ENCODE assay signal across 28 mouse cellular contexts in genomic region chr1:172894777-172895357, GRCm38 (mm10). TPM values are rescaled to one million over a fixed set of nuclear protein-coding genes. Genes with fewer than 3 reads are reported as not detected.
DNase-seq lines count a peak whose midpoint lies in the region; ATAC-seq and TF ChIP-seq lines count a peak whose summit lies in the region.
"Had no signal": no experiment of that assay in that cellular context is flagged by ENCODE, and none has a peak within 500 bp of the region (broad histone marks: within the 10 kb centered on the region; RNA-seq: fewer than 3 reads in every experiment).

Gene Apcs, minus strand, starts transcription at chr1:172895041.

- H3K9ac ChIP-seq in midbrain, embryonic 11.5 days (ENCODE audit: low read length) = no peak within 1 kb of the TSS
- no peak within 1 kb of the TSS for H3K9ac ChIP-seq in midbrain, embryonic 16.5 days (ENCODE audit: low read depth, low read length)
- peak within 1 kb of the TSS; percentile 17 for H3K9ac ChIP-seq in liver, postnatal 0 days (replicated peaks)
- no peak within 1 kb of the TSS for H3K9ac ChIP-seq in forebrain, embryonic 11.5 days (ENCODE audit: low read length)
- H3K9ac ChIP-seq: forebrain, embryonic 12.5 days; heart, embryonic 13.5 days; midbrain, embryonic 15.5 days; neural tube, embryonic 15.5 days had no signal

- H3K27ac ChIP-seq in midbrain, embryonic 11.5 days (ENCODE audit: low read depth, low read length) = no peak within 1 kb of the TSS
- H3K27ac ChIP-seq in midbrain, embryonic 16.5 days (ENCODE audit: low read length) = no peak within 1 kb of the TSS
- H3K27ac ChIP-seq in liver, postnatal 0 days (ENCODE audit: low read depth) = peak within 1 kb of the TSS; percentile 83
- no peak within 1 kb of the TSS for H3K27ac ChIP-seq in forebrain, embryonic 11.5 days (ENCODE audit: low read depth, low read length)
- H3K27ac ChIP-seq: embryonic facial prominence, embryonic 10.5 days; forebrain, embryonic 12.5 days; heart, embryonic 13.5 days; left cerebral cortex, adult 2 months; limb, embryonic 10.5 days; midbrain, embryonic 15.5 days; neural tube, embryonic 15.5 days had no signal

- peak; percentile 71 for TF ChIP-seq EP300 in liver, postnatal 0 days (IDR thresholded peaks at IDR 0.05; ENCODE audit: low read depth)

- no peaks in the 10 kb centered on the region for H3K36me3 ChIP-seq in midbrain, embryonic 11.5 days (ENCODE audit: control insufficient read depth, insufficient read depth, low read length)
- H3K36me3 ChIP-seq in midbrain, embryonic 16.5 days (ENCODE audit: control insufficient read depth, insufficient read depth, low read length) = no peaks in the 10 kb centered on the region
- H3K36me3 ChIP-seq in liver, postnatal 0 days (replicated peaks; ENCODE audit: insufficient read depth, low read length) = no peaks in the 10 kb centered on the region
- no peaks in the 10 kb centered on the region for H3K36me3 ChIP-seq in forebrain, embryonic 11.5 days (ENCODE audit: control insufficient read depth, insufficient read depth, low read length)
- H3K36me3 ChIP-seq: embryonic facial prominence, embryonic 10.5 days; forebrain, embryonic 12.5 days; heart, embryonic 13.5 days; limb, embryonic 10.5 days; midbrain, embryonic 15.5 days; neural tube, embryonic 15.5 days had no signal

- no peak for TF ChIP-seq CTCF in liver, postnatal 0 days (IDR thresholded peaks at IDR 0.05; ENCODE audit: low read depth)

- WGBS in midbrain, embryonic 11.5 days = 69% methylated on average over 2 of the region's 2 CpGs
- 66% methylated on average over 2 of the region's 2 CpGs for WGBS in midbrain, embryonic 16.5 days
- 37% methylated on average over 2 of the region's 2 CpGs for WGBS in liver, postnatal 0 days (ENCODE audit: insufficient replicate concordance)
- WGBS in forebrain, embryonic 11.5 days = 59% methylated on average over 2 of the region's 2 CpGs

- no peak within 1 kb of the TSS for H3K4me2 ChIP-seq in midbrain, embryonic 11.5 days
- H3K4me2 ChIP-seq in midbrain, embryonic 16.5 days (ENCODE audit: low read length) = no peak within 1 kb of the TSS
- peak within 1 kb of the TSS; percentile 58 for H3K4me2 ChIP-seq in liver, postnatal 0 days (ENCODE audit: low read depth, low read length)
- no peak within 1 kb of the TSS for H3K4me2 ChIP-seq in forebrain, embryonic 11.5 days (ENCODE audit: low read depth, low read length, severe bottlenecking)
- H3K4me2 ChIP-seq: forebrain, embryonic 12.5 days; heart, embryonic 13.5 days; midbrain, embryonic 15.5 days; neural tube, embryonic 15.5 days had no signal

- no peak within 1 kb of the TSS for H3K4me3 ChIP-seq in midbrain, embryonic 11.5 days (ENCODE audit: low read depth, low read length)
- no peak within 1 kb of the TSS for H3K4me3 ChIP-seq in midbrain, embryonic 16.5 days (ENCODE audit: low read depth, low read length)
- H3K4me3 ChIP-seq in liver, postnatal 0 days (ENCODE audit: low read depth, low read length) = peak within 1 kb of the TSS; percentile 33
- no peak within 1 kb of the TSS for H3K4me3 ChIP-seq in forebrain, embryonic 11.5 days (ENCODE audit: low read depth, low read length)
- H3K4me3 ChIP-seq: embryonic facial prominence, embryonic 10.5 days; forebrain, embryonic 12.5 days; heart, embryonic 13.5 days; left cerebral cortex, adult 2 months; limb, embryonic 10.5 days; megakaryocyte, embryonic 14.5 days; midbrain, embryonic 15.5 days; neural tube, embryonic 15.5 days had no signal

- ATAC-seq in midbrain, embryonic 11.5 days (ENCODE audit: low FRiP score) = no peak
- ATAC-seq in midbrain, embryonic 16.5 days = no peak
- peak; percentile 94 for ATAC-seq in liver, postnatal 0 days
- no peak for ATAC-seq in forebrain, embryonic 11.5 days (replicated peaks; ENCODE audit: low FRiP score)
- ATAC-seq: hindbrain, embryonic 16.5 days; midbrain, embryonic 15.5 days had no signal

- intact Hi-C loops in heart, postnatal 25 days (cut with DNase I) = no loop called here

- H3K4me1 ChIP-seq in midbrain, embryonic 11.5 days (ENCODE audit: control insufficient read depth, insufficient read depth, low read length) = no peaks in the 10 kb centered on the region
- H3K4me1 ChIP-seq in midbrain, embryonic 16.5 days (ENCODE audit: control insufficient read depth, insufficient read depth, low read length) = no peaks in the 10 kb centered on the region
- no peaks in the 10 kb centered on the region for H3K4me1 ChIP-seq in liver, postnatal 0 days (ENCODE audit: insufficient read depth)
- no peaks in the 10 kb centered on the region for H3K4me1 ChIP-seq in forebrain, embryonic 11.5 days (replicated peaks; ENCODE audit: control insufficient read depth, insufficient read depth, low read length)
- H3K4me1 ChIP-seq: embryonic facial prominence, embryonic 10.5 days; forebrain, embryonic 12.5 days; heart, embryonic 13.5 days; limb, embryonic 10.5 days; megakaryocyte, embryonic 14.5 days; midbrain, embryonic 15.5 days; neural tube, embryonic 15.5 days had no signal

- H3K9me3 ChIP-seq in midbrain, embryonic 11.5 days (ENCODE audit: control insufficient read depth, low read length) = no peaks in the 10 kb centered on the region
- no peaks in the 10 kb centered on the region for H3K9me3 ChIP-seq in midbrain, embryonic 16.5 days (replicated peaks; ENCODE audit: control insufficient read depth, low read length, poor library complexity, severe bottlenecking)
- H3K9me3 ChIP-seq in liver, postnatal 0 days (ENCODE audit: low read length) = no peaks in the 10 kb centered on the region
- no peaks in the 10 kb centered on the region for H3K9me3 ChIP-seq in forebrain, embryonic 11.5 days (ENCODE audit: control insufficient read depth, low read length)
- H3K9me3 ChIP-seq: embryonic facial prominence, embryonic 10.5 days; forebrain, embryonic 12.5 days; heart, embryonic 13.5 days; limb, embryonic 10.5 days; megakaryocyte, embryonic 14.5 days; midbrain, embryonic 15.5 days; neural tube, embryonic 15.5 days had no signal

- no peaks in the 10 kb centered on the region for H3K27me3 ChIP-seq in midbrain, embryonic 11.5 days (ENCODE audit: control insufficient read depth, insufficient read depth, low read length)
- no peaks in the 10 kb centered on the region for H3K27me3 ChIP-seq in midbrain, embryonic 16.5 days (ENCODE audit: control insufficient read depth, insufficient read depth, low read depth, low read length)
- H3K27me3 ChIP-seq in liver, postnatal 0 days (ENCODE audit: insufficient read depth, low read length) = no peaks in the 10 kb centered on the region
- H3K27me3 ChIP-seq in forebrain, embryonic 11.5 days (ENCODE audit: control insufficient read depth, insufficient read depth, low read length) = no peaks in the 10 kb centered on the region
- H3K27me3 ChIP-seq: forebrain, embryonic 12.5 days; heart, embryonic 13.5 days; megakaryocyte, embryonic 14.5 days; midbrain, embryonic 15.5 days; neural tube, embryonic 15.5 days had no signal

- DNase-seq in heart, adult 11 months = peak; percentile 6
- no peak for DNase-seq in heart, postnatal 25 days (ENCODE audit: low spot score)
- peak; percentile 8 for DNase-seq in midbrain, embryonic 11.5 days (ENCODE audit: low spot score, missing footprints)
- peak; percentile 20 to 25 for DNase-seq in kidney, postnatal 36 days
- peak; percentile 24 for DNase-seq in liver, postnatal 0 days
- no peak for DNase-seq in forebrain, embryonic 11.5 days (ENCODE audit: low spot score)
- DNase-seq in thymus, postnatal 0 days (ENCODE audit: low spot score) = no peak
- DNase-seq: cerebellum, adult 9-10 months; heart, adult 18-20 months; heart, postnatal 36 days; lung, adult 2 months; right cerebral cortex, postnatal 14 days; spleen, adult 18-20 months; thymus, adult 2 months had no signal

RNA-seq across cellular contexts. Expression of gene Apcs, which starts in this region (rescaled TPM):
- total RNA-seq in heart, postnatal 25 days (2021) = not detected
- not detected in 2 replicates for polyA plus RNA-seq in midbrain, embryonic 11.5 days (2014; fragmentation: Nextera tagmentation; extraction: Ambion mirVana)
- polyA plus RNA-seq in midbrain, embryonic 16.5 days (2015; fragmentation: Nextera tagmentation; extraction: Ambion mirVana) = not detected in 2 replicates
- 2,968 and 3,163 TPM in 2 replicates for polyA plus RNA-seq in liver, postnatal 0 days (2015; fragmentation: Nextera tagmentation; extraction: Ambion mirVana)
- not detected in 2 replicates for polyA plus RNA-seq in forebrain, embryonic 11.5 days (2014; fragmentation: Nextera tagmentation; extraction: Ambion mirVana)
- 0.13 TPM in 1 of 2 replicates, not detected in the other for polyA plus RNA-seq in thymus, postnatal 0 days (2015; fragmentation: Nextera tagmentation; extraction: Ambion mirVana)
- total RNA-seq: common myeloid progenitor, adult 5-6 weeks; gastrocnemius, adult 8-10 months; heart, adult 18-20 months; heart, postnatal 36 days; left cerebral cortex, adult 2 months; MEL had no signal
- polyA plus RNA-seq: embryonic facial prominence, embryonic 10.5 days; forebrain, embryonic 12.5 days; heart, embryonic 13.5 days; hindbrain, embryonic 16.5 days; limb, embryonic 10.5 days; midbrain, embryonic 15.5 days; neural tube, embryonic 15.5 days; stomach, embryonic 14.5 days; thymus, adult 2 months had no signal

Comparison
In these comparisons a context has a peak if more than half of its experiments do, and no peak if none do; other contexts are left out.
1. RNA of gene Apcs (polyA plus RNA-seq): 2,968 to 3,163 TPM in liver, postnatal 0 days; not detected in forebrain, embryonic 11.5 days, not detected in midbrain, embryonic 11.5 days, not detected in midbrain, embryonic 16.5 days and 0.13 TPM in thymus, postnatal 0 days; every median in the first group is over 1,000 times any median in the second.
2. DNase-seq: peak in heart, adult 11 months (single experiment), kidney, postnatal 36 days (2 of 2) and liver, postnatal 0 days (single experiment); none in heart, postnatal 25 days (single experiment), forebrain, embryonic 11.5 days (single experiment) and thymus, postnatal 0 days (single experiment).
3. Peak in DNase-seq in midbrain, embryonic 11.5 days; RNA of the gene not detected or under 1 TPM.